Mouse (Mus musculus) kidney, adult 2 months (tissue): ENCODE results near the gene Oaz3.

Source experiments
- CTCF ChIP-seq: fragments of 200-500 bp; conservative IDR thresholded peaks from 2 replicates; pipeline ENCODE4 v1.5.1; 2011; ENCODE audit warnings: low read depth, mild to moderate bottlenecking, control low read depth, low read length, moderate library complexity, mixed read lengths; ENCODE audit not compliant: insufficient read depth, insufficient read length
- POLR2A ChIP-seq: fragments of 200-500 bp; IDR thresholded peaks from one replicate; pipeline ENCODE4 v1.6.1; 2011; ENCODE audit warnings: low read depth, low read length, control low read depth

- TF ChIP-seq POLR2A (no peak), CTCF (no peak)
These were observed 12.7 kb downstream of the Oaz3 start for GRCm38 (mm10) chr3:94430980-94431379.
